Mouse (Mus musculus): ENCODE data around the gene Krt19.

The Krt19 gene

GRCm38 (mm10) chr11:100105576-100106122, 42.8 kb downstream of the Krt19 start, which contains the start of gene Krt36:
Krt36 (minus strand) TSS chr11:100105626.
- DNase-seq (ENCODE audit: low read depth, low spot score): no peak
- Histone ChIP-seq H3K36me3 (ENCODE audit: control insufficient read depth, insufficient read depth, low read length, poor library complexity, severe bottlenecking) (no peaks in the 10 kb centered on the region), H3K27me3 (ENCODE audit: control insufficient read depth, insufficient read depth, low read length, poor library complexity, severe bottlenecking) (no peaks in the 10 kb centered on the region)

- H3K36me3 ChIP-seq (ENCODE audit: control insufficient read depth, insufficient read depth, low read length, poor library complexity, severe bottlenecking): no peaks in the 10 kb centered on the region
- no peak for DNase-seq (ENCODE audit: low read depth, low spot score)
- no peaks in the 10 kb centered on the region for H3K27me3 ChIP-seq (ENCODE audit: control insufficient read depth, insufficient read depth, low read length, poor library complexity, severe bottlenecking)
These were observed 45.6 kb downstream of the Krt19 start for GRCm38 (mm10) chr11:100102693-100103429.

- DNase-seq (ENCODE audit: low read depth, low spot score): no peak
These were observed 48.1 kb downstream of the Krt19 start for GRCm38 (mm10) chr11:100100391-100100790.

GRCm38 (mm10) chr11:100097819-100098218, 50.6 kb downstream of the Krt19 start:
- H3K27me3 ChIP-seq (ENCODE audit: control insufficient read depth, insufficient read depth, low read length, poor library complexity, severe bottlenecking): no peaks in the 10 kb centered on the region
- DNase-seq (ENCODE audit: low read depth, low spot score): no peak
- no peaks in the 10 kb centered on the region for H3K36me3 ChIP-seq (ENCODE audit: control insufficient read depth, insufficient read depth, low read length, poor library complexity, severe bottlenecking)

More at GRCm38 (mm10) chr11:100100391-100100790, 48.1 kb downstream of the Krt19 start:
- H3K27me3 ChIP-seq (ENCODE audit: control insufficient read depth, insufficient read depth, low read length, poor library complexity, severe bottlenecking): no peaks in the 10 kb centered on the region
- H3K36me3 ChIP-seq (ENCODE audit: control insufficient read depth, insufficient read depth, low read length, poor library complexity, severe bottlenecking): no peaks in the 10 kb centered on the region

- H3K36me3 ChIP-seq (ENCODE audit: control insufficient read depth, insufficient read depth, low read length, poor library complexity, severe bottlenecking): no peaks in the 10 kb centered on the region
- DNase-seq (ENCODE audit: low read depth, low spot score): no peak
- no peaks in the 10 kb centered on the region for H3K27me3 ChIP-seq (ENCODE audit: control insufficient read depth, insufficient read depth, low read length, poor library complexity, severe bottlenecking)
These were observed 52.3 kb downstream of the Krt19 start, which contains the start of gene Krt35 for GRCm38 (mm10) chr11:100096141-100096540. Krt35 (minus strand) TSS chr11:100096241.

All from splenic B cell, adult 2 months (primary cell).